Mouse (Mus musculus) neutrophil, adult 5-6 weeks (primary cell): ENCODE measurements around the gene Gm2163. TPM values are rescaled to one million over a fixed set of nuclear protein-coding genes. Genes with fewer than 3 reads are reported as not detected.
"Not testable (repeated sequence)": the region's sequence is repeated elsewhere in the genome, so short reads cannot be mapped to it uniquely, and the experiment has no call there.

ENCODE experiments used
- ATAC-seq: fragments of 151-379, 151-347 bp; 2 replicates; pipeline ENCODE4 v1.8.0; 2017; ENCODE audit warnings: mild to moderate bottlenecking, moderate TSS enrichment; ENCODE audit not compliant: insufficient number of reproducible peaks, poor library complexity, low FRiP score, severe bottlenecking; ENCODE audit errors: extremely low read depth
- total RNA-seq: library from RNA; stranded (forward); fragments of 200-1000 nt; gene quantifications from 2 replicates; pipeline ENCODE4 v1.2.3, GENCODE M21; 2017

Gene Gm2163
- not detected in 2 replicates for total RNA-seq

DNA sequence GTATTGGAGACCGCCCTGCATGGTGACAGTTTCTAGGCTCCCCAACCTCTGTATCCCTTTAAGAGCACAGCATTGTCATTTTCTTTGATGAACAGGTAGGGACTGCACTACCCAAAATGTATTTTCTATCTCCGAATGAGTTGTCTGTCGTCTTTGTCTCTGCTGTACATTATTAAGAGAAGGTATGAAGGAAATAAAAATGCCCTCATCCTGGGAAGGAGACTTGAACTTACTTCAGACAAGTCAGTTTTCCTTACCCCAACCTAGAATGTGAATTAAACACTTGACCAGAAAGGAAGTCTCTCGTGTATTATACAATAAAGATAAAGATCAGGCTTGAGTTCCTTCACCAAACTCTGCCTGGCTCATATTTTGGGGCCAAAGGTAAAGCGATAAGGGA is at the start of gene Gm2163:
Gene Gm2163, plus strand, starts transcription at position 301 of the 400 bp plus-strand sequence.
- not testable (repeated sequence) for ATAC-seq

GRCm38 (mm10) chr4:42439078-42439477 is 27.5 kb upstream of the Gm2163 start, which contains the start of gene Gm21586:
Gene Gm21586, plus strand, starts transcription at chr4:42439378.
- ATAC-seq = not testable (repeated sequence)

GRCm38 (mm10) chr4:42528075-42528474 is 61.5 kb downstream of the Gm2163 start, which contains the start of gene Fam205a2:
Gene Fam205a2, minus strand, starts transcription at chr4:42528175.
- ATAC-seq = not testable (repeated sequence)

- ATAC-seq = not testable (repeated sequence)
Measured at GRCm38 (mm10) chr4:42611895-42612294, 145.3 kb downstream of the Gm2163 start, which contains the start of gene Gm10591. Gene Gm10591, plus strand, starts transcription at chr4:42612195.

- not testable (repeated sequence) for ATAC-seq
Measured at GRCm38 (mm10) chr4:42629419-42629818, 162.9 kb downstream of the Gm2163 start, which contains the start of gene Gm2564. Gene Gm2564, plus strand, starts transcription at chr4:42629719.

Other genes with a start within 250 kb of the Gm2163 start
- gene Gm10600, start 226.1 kb upstream of the Gm2163 start, total RNA-seq = not detected in 2 replicates
- not detected in 2 replicates for gene Ccl21b, start 211.0 kb upstream of the Gm2163 start, total RNA-seq
- gene Gm21953, start 172.5 kb upstream of the Gm2163 start, total RNA-seq = not detected in 2 replicates
- gene Fam205a3, start 148.4 kb upstream of the Gm2163 start, total RNA-seq = not detected in 2 replicates
- gene Gm21586, start 27.4 kb upstream of the Gm2163 start, total RNA-seq = not detected in 2 replicates
- not detected in 2 replicates for gene Fam205a2, start 61.4 kb downstream of the Gm2163 start, total RNA-seq
- not detected in 2 replicates for gene Gm10591, start 145.4 kb downstream of the Gm2163 start, total RNA-seq
- not detected in 2 replicates for gene Gm2564, start 163.0 kb downstream of the Gm2163 start, total RNA-seq
- not detected in 2 replicates for gene Ccl27b, start 188.5 kb downstream of the Gm2163 start, total RNA-seq
- not detected in 2 replicates for gene Il11ra2, start 195.1 kb downstream of the Gm2163 start, total RNA-seq